Mouse (Mus musculus) heart, adult 8-10 months (tissue): ENCODE measurements at regions not wholly inside any gene's neighbourhood (a gene's known extent, or its start where the extent isn't known, plus 50 kb on each side); places are given as distances from the start of the nearest gene placed in this dataset.
A peak's percentile ranks its signal among the peaks of the same experiment; 100 is the strongest.

ENCODE experiments used
- DNase-seq: peaks from one replicate; pipeline ENCODE4 v3.0.0; 2022; ENCODE audit warnings: low spot score

GRCm38 (mm10) chr9:74021339-74021738 lies 52.6 kb upstream of the Unc13c start:
- no peak for DNase-seq

- no peak for DNase-seq
Observed at GRCm38 (mm10) chr9:74023922-74024321, 55.2 kb upstream of the Unc13c start.

- no peak for DNase-seq
Observed at GRCm38 (mm10) chr9:74026131-74026530, 57.4 kb upstream of the Unc13c start.

- peak; percentile 3 for DNase-seq
Observed at GRCm38 (mm10) chr9:74028438-74028837, 59.7 kb upstream of the Unc13c start.

GRCm38 (mm10) chr9:74045936-74046335 lies 64.2 kb upstream of the Wdr72 start:
- DNase-seq: no peak

GRCm38 (mm10) chr9:74049776-74050175 lies 60.4 kb upstream of the Wdr72 start:
- no peak for DNase-seq

GRCm38 (mm10) chr9:74056709-74057108 lies 53.4 kb upstream of the Wdr72 start:
- DNase-seq: no peak

GRCm38 (mm10) chr9:74057476-74058076 lies 52.6 kb upstream of the Wdr72 start:
- no peak for DNase-seq

GRCm38 (mm10) chr9:74058269-74058871 lies 51.8 kb upstream of the Wdr72 start:
- DNase-seq: no peak
